Mouse (Mus musculus) right cerebral cortex, postnatal 10 days (tissue): Measurements from ENCODE around the gene Zfp879.
A peak's percentile ranks its signal among the peaks of the same experiment; 100 is the strongest.

Source experiments
- DNase-seq, 2 experiments: peaks; one replicate each; pipeline ENCODE4 v3.0.0; 2021; ENCODE audit warnings: low spot score in 2 of 2

Zfp879 gene

DNA sequence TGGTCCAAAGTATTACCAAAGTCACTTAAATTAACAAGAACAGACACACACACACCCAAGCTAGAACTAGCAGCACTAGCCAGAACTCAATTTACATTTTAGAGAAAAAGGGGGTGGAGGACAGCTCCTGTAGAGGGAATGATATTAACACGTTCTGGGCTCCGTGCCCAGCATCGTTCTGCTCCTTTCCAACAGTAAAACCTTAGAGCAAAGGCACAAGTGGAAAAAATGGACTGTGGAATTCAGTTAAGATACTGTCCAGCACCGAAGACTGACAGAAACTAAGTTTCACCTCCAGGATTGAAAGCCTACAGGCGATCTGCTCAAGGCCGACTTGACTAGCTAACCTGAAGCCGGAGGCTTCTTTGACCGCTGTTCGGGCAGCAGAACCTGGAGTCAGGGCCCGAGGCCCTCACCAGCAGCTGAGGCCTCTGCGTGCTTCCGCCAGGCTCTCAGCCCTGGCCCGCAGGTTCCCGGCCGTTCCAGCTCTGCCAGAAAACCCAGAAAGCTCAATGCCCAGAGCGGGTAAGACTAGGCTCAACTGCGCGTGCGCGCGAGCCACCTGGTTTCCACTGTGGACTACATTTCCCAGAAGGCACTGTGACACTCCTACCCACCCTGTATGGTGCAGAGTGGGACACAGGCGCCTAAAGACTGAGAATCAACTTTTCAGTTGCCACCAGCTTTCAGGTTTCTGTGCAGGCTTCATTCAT, at the start of gene Zfp879:
Gene Zfp879, minus strand, starts transcription at position 530 of the 713 bp plus-strand sequence.
- DNase-seq, result peak; percentile 96 to 97

DNA sequence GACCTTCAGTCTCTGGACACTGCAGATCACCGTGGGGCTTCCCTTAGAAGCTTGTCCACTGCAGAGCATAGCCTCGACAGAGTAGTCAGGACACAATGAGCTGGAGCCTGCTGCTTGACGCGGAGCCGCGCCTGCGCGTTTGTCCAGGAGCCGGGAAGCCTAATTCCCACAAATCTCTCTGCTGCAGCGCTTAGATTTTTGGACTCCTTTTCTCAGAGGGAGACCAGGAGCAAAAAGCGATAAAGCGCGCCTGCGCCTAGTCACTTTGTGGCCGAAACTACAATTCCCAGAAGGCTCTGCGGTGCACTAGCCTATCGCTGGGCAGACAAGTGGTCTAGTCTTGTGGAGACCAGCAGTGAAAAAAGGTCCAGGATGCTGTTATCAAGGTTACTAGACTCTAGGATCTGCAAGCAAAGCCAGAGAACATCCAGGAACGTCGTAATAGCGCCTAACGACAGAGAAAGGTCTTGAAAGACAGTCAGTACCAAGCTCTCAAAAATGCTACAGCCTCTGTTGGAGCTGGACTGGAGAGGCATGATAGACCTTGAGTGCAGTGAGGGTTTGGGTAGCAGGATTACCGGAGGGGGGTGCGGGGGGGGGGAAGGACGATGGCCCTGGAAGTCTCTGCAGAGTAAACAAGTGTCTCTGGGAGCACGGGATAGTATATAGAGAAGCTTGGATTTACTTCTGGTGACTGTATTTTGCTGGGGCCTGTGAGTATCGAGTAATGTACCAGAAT, 46.2 kb upstream of the Zfp879 start, which contains the start of gene Zfp454:
Gene Zfp454, minus strand, starts transcription at position 262 of the 739 bp plus-strand sequence.
- DNase-seq, result peak; percentile 95 to 97

DNA sequence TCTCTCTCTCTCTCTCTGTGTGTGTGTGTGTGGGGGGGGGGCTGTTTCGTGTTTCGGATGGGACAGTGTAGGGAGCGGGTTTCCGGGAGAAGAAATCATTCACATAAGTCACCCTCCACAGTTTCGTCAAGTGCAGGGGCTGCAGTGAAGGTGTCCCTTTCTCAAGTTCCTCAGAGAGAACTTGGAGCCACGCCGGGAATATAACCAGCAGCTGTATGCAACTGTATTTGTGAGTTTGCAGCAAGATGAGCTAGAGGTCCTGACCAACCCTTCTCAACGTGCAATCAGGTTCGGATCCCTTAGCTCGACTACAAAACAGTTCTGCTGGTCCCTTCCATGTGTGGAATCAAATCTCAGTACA, 45.6 kb upstream of the Zfp879 start:
- DNase-seq, result peak; percentile 36 to 44

DNA sequence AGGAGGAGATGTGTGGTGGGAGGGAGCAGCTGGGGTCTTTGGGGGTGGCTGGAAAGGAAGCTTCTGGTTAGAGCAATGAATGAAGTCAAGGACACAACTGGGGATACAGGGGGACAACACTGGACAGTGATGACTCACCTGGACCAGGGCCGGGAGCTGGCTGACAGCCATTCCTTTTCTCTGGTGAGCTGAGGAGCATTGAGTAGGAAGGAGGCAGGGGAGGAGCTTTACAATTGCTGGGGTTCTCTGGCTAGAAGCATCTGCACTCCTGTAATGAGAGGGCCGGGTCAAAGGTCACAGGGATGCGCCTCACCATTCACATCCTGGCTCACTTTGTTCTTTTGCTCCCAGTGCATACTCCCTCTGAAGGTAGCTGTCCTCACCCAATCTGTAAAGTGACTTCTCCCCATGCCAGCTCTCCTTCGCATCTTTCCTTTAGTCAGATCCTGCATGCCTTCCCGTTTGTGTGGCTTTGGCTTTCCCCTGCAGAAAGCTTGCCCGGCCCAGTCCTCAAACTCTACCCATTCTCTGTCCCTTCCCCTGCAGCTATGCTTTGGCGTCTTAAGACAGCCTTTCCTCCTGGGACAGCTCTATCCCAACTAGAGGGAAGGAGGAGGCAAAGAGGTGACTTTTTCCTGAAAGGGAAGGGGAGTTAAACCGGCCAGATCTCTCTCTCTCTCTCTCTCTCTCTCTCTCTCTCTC, 45.0 kb upstream of the Zfp879 start:
- peak; percentile 38 to 50 for DNase-seq

DNA sequence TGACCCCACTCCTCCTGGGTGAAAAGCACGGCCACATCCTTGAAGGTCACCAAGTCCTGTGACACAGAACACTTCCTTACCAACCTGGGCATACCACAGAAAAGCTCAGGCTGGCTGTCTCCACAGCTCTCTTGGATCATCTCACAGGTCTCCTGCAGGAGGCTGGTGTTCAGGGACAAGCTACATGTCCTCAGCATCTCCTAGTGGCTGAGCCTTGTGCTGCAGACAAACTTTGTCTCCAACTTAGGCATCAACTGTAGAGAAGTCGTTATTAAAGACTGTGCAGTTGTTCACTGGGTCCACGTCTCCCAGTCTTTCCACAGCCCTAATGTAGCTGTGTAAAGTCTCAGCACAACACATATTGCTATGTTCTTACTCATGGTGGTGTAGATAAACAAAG, 42.4 kb upstream of the Zfp879 start:
- no peak for DNase-seq

DNA sequence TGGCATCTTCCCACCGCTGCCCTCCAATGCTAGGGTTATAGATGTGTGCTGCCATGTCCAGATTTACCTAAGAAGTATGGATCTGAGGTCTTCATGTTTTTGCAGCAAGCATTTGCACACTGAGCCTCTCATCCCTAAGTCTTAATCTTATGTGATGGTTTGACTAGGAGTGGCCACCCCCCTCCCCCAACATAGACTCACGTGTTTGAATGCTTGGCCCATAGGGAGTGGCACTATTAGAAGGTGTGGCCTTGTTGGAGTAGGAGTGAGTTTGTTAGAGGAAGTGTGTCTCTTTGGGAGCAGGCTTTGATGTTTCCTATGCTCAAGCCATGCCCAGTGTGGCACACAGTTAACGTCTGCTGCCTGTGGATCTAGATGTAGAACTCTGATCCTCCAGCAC, 37.3 kb upstream of the Zfp879 start:
- no peak for DNase-seq

DNA sequence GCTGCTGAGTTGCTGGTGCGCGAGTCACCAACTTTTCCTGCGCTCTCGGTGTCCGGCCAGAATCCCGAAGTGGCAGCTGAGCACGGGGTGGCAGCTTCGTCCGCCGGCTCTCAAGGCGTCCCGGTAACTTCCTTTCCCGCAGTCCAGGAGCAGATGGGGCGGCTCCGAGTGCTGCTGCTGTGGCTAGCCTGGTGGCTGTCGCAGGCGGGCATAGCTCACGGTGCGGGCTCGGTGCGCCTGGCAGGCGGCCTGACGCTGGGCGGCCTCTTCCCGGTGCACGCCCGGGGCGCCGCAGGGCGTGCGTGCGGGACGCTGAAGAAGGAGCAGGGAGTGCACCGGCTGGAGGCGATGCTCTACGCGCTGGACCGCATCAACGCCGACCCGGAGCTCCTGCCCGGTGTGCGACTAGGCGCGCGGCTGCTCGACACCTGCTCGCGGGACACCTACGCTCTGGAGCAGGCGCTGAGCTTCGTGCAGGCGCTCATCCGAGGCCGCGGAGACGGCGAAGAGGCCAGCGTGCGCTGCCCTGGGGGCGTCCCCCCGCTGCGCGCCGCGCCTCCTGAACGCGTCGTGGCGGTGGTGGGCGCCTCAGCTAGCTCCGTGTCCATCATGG, 9.7 kb upstream of the Zfp879 start:
- no peak for DNase-seq

DNA sequence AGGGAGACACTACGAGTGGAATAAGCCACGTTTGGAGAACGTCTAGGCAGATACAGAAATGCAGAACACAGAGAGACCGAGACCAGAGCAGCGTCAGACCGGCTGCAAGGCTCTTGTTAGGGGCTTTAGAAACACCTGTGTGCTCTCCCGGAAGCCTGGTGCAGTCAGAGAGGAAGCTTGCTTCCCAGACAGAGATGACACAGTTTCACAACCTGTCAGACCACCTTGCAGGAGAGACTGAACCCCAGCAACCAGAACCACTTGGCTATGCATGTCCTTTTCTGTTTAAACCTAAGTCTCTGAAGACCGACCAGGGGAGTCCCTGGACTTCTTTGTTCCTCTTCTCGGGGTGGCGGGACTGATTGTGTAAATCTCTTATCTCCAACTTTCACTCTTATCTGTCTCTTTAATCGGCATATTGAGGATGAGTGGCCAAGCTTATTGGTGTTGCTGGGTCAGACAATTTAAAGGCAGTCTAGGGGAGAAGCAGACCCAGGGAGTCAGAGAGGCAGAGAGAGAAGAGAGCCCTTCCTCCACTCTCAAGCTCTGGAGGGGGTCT, 8.9 kb upstream of the Zfp879 start, which contains the start of gene Grm6:
Gene Grm6, plus strand, starts transcription at position 509 of the 559 bp plus-strand sequence.
- no peak for DNase-seq

DNA sequence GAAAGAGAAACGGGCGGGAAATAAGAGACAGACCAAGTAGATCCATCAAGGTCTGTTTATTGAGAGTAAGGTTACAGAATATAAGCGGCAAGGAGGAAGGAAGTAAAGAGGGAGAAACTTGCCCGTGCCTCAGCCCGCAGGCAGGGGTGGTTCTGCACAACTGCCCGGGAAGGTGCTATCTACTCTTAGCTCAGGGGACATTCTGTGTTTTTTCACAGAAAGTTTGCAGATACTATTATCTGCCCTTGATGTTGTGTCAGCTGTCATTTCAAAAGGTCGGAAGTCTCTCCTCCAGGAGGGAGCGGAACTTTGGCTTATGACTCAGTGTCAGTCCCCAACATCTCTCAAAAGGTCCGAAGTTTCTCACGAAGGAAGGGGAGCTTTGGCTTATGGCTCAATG, 8.0 kb upstream of the Zfp879 start:
- DNase-seq, result no peak

DNA sequence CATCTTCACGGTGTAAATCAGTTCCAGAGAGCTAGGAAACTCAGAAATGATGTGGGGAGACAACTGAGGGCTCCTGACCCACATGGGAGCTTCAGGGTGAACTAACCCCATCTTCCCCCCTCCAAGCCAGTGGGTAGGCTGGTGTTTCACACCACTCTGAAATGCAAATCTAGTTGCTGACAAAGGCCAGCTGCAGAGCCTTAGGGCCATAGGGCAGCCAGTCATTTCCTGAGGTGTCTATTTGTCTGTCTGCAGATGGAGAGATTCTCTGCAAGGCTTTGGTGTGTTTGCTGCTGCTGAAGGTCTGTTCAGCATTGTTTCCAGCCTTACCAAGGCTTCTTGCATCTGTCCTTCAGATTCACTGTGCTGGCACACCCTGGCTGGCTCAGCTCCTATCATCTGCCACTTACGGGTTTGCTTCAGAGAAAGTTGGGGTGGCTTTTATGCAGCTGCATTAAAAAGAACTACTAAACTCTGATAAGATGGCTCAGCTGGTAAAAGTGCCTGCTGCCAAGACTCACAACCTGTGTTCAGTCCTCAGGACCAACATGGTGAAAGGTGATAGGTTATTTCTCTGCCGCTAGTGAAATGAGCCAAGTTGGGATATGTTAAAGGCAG, 7.3 kb upstream of the Zfp879 start:
- no peak for DNase-seq

DNA sequence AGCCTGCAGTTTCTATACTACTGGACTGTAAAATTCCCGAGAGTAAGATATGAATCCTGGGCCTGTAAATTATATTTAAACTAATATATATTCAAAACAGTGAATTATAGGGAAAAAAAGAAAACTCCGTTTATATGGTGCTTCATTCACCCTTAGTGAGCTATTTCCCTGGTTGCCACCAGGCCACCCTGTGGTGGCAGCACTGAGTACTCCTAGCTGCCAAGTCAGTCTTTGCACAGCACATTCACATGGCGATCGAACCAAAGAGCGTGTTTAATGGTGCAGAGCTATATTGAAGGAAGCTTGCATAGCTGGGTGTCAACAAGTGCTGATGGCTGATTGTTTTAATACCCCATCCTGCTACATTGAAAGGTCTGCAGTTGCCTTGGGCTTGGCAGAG, 5.7 kb upstream of the Zfp879 start:
- DNase-seq, result peak; percentile 36 to 42

DNA sequence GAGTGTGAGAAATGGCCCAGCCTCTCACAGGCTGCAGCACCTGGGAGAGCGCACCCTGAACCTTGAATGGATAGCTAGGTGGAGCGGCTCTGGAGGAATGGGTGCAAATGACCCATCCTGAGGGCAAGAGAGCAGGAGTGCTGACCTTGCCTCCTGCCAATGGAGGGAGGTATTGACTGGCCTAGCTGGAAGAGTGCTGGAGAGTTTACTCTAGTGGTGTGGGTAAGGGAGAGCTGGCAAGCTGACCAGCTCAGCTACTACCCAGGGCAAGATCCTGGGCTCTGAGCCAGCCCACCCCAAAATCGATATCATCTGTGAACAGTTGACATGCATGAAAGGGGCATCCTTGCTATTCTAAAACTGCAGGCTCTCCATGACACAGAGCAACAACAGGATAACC, 4.6 kb upstream of the Zfp879 start:
- DNase-seq, result no peak

DNA sequence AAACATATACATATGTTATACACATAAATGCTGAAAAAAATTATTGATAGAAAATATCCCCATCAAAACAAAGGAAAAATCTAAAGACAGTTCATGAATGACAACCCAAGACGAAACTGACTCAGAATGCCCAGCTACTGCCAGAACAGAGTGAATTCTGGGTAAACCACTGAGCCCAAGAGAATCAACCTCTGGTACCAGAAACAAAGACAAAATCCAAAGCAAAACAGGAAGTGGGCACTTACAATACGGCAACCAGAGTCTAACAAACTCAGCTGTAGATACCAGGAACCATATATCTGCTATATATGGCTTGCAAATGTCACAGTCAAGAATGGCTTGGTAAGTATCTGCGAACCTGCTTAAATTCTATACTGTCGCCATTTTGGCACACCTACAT, 5.6 kb downstream of the Zfp879 start:
- no peak for DNase-seq

DNA sequence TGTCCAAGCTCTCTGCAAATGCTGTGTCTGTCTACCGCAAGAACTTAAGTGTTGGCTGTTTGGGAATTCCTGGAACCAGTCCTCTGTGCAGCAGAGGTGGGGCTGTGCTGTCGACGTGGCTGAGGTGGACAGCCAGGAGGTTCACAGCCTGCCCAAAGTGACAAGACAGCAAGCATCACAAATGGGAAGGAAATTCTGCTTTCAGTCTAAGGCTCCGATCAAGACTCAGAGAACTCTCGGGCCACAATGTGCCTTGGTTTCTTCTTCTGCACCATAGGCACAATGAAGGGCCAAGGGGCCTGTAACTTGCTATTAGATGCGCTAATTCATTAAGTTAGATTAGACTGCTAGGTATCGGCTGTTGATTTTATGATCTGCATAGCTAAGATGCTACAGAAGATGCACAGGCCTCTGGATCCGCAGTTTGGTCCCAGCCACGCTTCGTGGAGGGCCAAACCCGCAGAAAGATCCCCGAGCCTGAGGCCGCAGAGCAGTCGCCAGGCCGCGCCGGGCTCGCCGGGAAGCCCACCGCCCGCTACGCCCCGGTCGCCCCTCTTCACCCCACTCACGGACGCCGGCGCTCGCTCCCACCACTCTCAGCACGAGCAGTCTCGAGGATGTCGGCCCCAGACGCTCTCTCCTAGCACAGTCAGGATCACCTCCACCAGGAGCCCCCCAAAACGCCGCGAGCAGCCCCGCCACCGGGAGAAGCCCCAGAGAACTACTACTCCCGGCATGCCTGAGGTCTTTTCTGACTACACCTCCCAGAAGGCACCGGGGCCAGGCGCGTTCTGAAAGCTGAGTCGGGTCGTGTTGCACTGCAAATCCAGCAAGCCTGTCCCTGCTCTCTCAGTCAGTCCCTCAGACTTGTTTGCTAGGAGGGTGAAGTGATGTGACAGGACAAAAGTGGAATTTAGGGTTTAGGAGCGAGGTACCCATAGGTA, 14.1 kb downstream of the Zfp879 start, which contains the start of gene Zfp354c:
Gene Zfp354c, minus strand, starts transcription at position 715 of the 944 bp plus-strand sequence.
- peak; percentile 94 for DNase-seq

DNA sequence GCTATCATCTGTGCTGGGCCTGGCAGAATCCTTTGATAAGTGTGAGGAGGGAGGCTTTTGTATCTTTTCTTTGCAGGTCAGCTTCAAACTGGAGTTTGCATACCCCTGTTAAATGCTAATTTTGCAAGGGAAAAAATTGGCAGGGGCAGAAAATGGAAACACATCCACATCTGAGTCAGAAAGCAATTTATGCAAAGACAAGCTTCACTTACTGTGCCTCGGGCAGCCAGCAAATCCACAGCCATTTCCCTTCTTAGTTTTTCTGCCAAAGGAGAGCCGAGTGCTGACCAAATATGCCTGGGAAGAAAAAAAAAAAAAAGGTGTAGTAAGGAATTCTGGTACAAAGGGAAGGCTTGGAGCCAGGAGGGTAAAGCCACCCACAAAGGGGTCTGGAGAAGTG, 15.1 kb downstream of the Zfp879 start:
- DNase-seq, result no peak

DNA sequence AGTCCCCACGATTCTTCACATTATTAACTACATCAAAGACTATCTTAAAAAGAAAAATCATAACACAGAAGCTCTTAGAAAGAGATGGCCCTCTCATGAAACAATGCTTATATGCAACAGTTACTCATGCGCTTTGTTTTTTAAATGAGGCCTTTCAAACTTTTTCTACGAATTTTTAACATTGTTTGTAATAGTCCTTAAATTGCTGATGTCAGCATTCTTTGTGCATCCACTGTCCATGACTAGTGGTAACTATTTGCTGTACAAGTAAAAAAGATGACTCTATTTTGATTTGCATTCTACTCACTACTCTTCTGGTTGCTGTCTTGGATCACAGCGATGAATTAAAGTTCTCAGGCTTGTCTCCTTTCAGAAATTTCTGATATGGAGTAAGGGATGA, 27.1 kb downstream of the Zfp879 start:
- DNase-seq, result no peak

DNA sequence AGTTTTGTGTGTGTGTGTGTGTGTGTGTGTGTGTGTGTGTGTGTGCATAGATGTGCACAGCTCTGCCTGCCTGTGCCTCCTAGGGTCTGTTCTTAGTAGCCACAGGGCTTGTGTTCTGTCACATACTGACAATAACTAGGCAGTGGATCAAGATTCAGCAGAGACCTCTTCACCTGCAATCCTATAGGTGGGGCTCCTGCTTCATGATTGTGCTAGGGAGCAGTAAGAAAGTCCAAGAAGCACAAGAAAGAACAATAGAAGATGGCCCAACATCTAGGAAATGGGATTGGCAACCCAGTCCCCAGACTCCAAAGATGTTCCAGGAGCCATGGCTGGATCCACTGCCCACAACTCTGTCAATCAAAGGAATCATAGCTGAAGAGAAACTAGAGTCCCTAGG, 42.5 kb downstream of the Zfp879 start:
- no peak for DNase-seq

DNA sequence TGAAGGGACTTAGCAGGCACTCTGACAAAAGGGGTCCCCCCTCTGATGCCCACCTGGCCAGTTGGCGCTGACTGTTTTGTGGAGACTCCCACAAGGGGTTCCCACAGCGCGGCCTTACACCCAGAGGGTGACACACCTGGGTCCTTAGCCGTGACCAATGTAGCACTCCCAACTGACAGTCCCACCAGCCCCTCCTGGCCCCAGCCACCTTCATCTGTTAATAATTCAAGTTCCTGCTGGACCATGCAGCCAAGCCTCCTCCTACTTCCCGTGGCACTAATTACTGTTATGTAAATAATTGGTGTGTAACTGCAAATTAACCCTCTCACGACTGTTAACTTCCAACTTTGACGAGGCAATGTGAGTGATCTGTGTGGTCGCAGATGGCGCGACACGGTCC, 43.7 kb downstream of the Zfp879 start:
- no peak for DNase-seq
